Mouse (Mus musculus) left cerebral cortex, adult 9 months (tissue): ENCODE data around the gene Eif4enif1.

Source experiments
- DNase-seq, 2 experiments: peaks; one replicate each; pipeline ENCODE4 v3.0.0; 2022; ENCODE audit warnings: low spot score in 2 of 2

The Eif4enif1 gene

GRCm38 (mm10) chr11:3267133-3267532 lies 64.9 kb downstream of the Eif4enif1 start:
- no peak for DNase-seq

- no peak for DNase-seq
Measured at GRCm38 (mm10) chr11:3269241-3269640, 67.0 kb downstream of the Eif4enif1 start.

- DNase-seq = no peak
Measured at GRCm38 (mm10) chr11:3278351-3278750, 76.2 kb downstream of the Eif4enif1 start.

GRCm38 (mm10) chr11:3279729-3280128 lies 77.5 kb downstream of the Eif4enif1 start:
- no peak for DNase-seq

- DNase-seq = no peak
Measured at GRCm38 (mm10) chr11:3282887-3283286, 80.7 kb downstream of the Eif4enif1 start.

GRCm38 (mm10) chr11:3283645-3284044 lies 81.5 kb downstream of the Eif4enif1 start:
- no peak for DNase-seq

- DNase-seq = no peak
Measured at GRCm38 (mm10) chr11:3285940-3286339, 83.7 kb downstream of the Eif4enif1 start.

GRCm38 (mm10) chr11:3287131-3287530 lies 84.9 kb downstream of the Eif4enif1 start:
- DNase-seq = no peak

- no peak for DNase-seq
Measured at GRCm38 (mm10) chr11:3287921-3288320, 85.7 kb downstream of the Eif4enif1 start.

- peak in 1 of 2 experiments; percentile 52 for DNase-seq
Measured at GRCm38 (mm10) chr11:3288521-3289301, 86.5 kb downstream of the Eif4enif1 start, which contains the start of gene Patz1. Gene Patz1 (plus strand): TSS chr11:3288874.

- DNase-seq = peak in 1 of 2 experiments; percentile 28
Measured at GRCm38 (mm10) chr11:3289302-3289802, 87.2 kb downstream of the Eif4enif1 start.

GRCm38 (mm10) chr11:3289803-3290639 lies 87.8 kb downstream of the Eif4enif1 start:
- peak in 1 of 2 experiments; percentile 86 for DNase-seq

GRCm38 (mm10) chr11:3290640-3291310 lies 88.6 kb downstream of the Eif4enif1 start:
- DNase-seq = peak in 1 of 2 experiments; percentile 70

- DNase-seq = no peak
Measured at GRCm38 (mm10) chr11:3291311-3292061, 89.3 kb downstream of the Eif4enif1 start.

GRCm38 (mm10) chr11:3292062-3292421 lies 89.8 kb downstream of the Eif4enif1 start:
- DNase-seq = peak in 1 of 2 experiments; percentile 38

GRCm38 (mm10) chr11:3292711-3293249 lies 90.6 kb downstream of the Eif4enif1 start:
- no peak for DNase-seq

GRCm38 (mm10) chr11:3293361-3293760 lies 91.2 kb downstream of the Eif4enif1 start:
- no peak for DNase-seq
